In genomic region chr6:87621281-87621680, GRCm38 (mm10) we compare ENCODE assay signal across 8 mouse cellular contexts. TPM values are rescaled to one million over a fixed set of nuclear protein-coding genes. Genes with fewer than 3 reads are reported as not detected.
DNase-seq lines count a peak whose midpoint lies in the region; ATAC-seq lines count a peak whose summit lies in the region.

No protein-coding gene starts in this region.

- H3K27me3 ChIP-seq in megakaryocyte, embryonic 14.5 days (replicated peaks): peaks cover 43% of the 10 kb centered on the region
- no peaks in the 10 kb centered on the region for H3K27me3 ChIP-seq in heart, embryonic 14.5 days (ENCODE audit: control insufficient read depth, insufficient read depth, low read length)

- peak; percentile 5 for DNase-seq in cerebellum, adult 8-10 months
- peak; percentile 25 to 63 for DNase-seq in lung, adult 18-20 months
- no peak for DNase-seq in B cell, adult 2 months
- DNase-seq in urinary bladder, postnatal 10 days (ENCODE audit: low spot score): no peak

- no peak overlapping the region for H3K9ac ChIP-seq in heart, embryonic 14.5 days (ENCODE audit: low read length)

- peak overlapping the region; percentile 48 to 53; a peak in 3 of 4 replicates for H3K27ac ChIP-seq in heart, embryonic 14.5 days (replicated peaks in 1 of 2; ENCODE audit: control insufficient read depth in 1 of 2, insufficient read depth in 1 of 2, low read depth in 2 of 2, low read length in 2 of 2)

- peak overlapping the region; percentile 16 for H3K4me3 ChIP-seq in megakaryocyte, embryonic 14.5 days (replicated peaks)
- H3K4me3 ChIP-seq in heart, embryonic 14.5 days (ENCODE audit: control insufficient read depth in 1 of 2, insufficient read depth in 1 of 2, low read depth in 1 of 2, low read length in 2 of 2): no peak overlapping the region

- H3K4me1 ChIP-seq in megakaryocyte, embryonic 14.5 days: 0 out of 2 replicates have a peak, but pooled peaks cover 3% of the 10 kb centered on the region
- H3K4me1 ChIP-seq in heart, embryonic 14.5 days (ENCODE audit: control insufficient read depth in 2 of 2, insufficient read depth in 2 of 2, low read length in 2 of 2): peaks cover 3 to 5% of the 10 kb centered on the region in 2 experiments; a peak in 2 of 4 replicates

- H3K9me3 ChIP-seq in megakaryocyte, embryonic 14.5 days: peaks cover 4% of the 10 kb centered on the region; the same call in 1 of the 2 replicates
- H3K9me3 ChIP-seq in heart, embryonic 14.5 days (ENCODE audit: control insufficient read depth, low read length): no peaks in the 10 kb centered on the region

- no peaks in the 10 kb centered on the region for H3K36me3 ChIP-seq in megakaryocyte, embryonic 14.5 days (replicated peaks; ENCODE audit: low read length)
- no peaks in the 10 kb centered on the region for H3K36me3 ChIP-seq in heart, embryonic 14.5 days (ENCODE audit: control insufficient read depth, insufficient read depth, low read length)

- ATAC-seq in megakaryocyte, adult 5-6 weeks (ENCODE audit: poor library complexity, severe bottlenecking): no peak
- ATAC-seq in heart, embryonic 14.5 days (ENCODE audit: insufficient number of reproducible peaks, insufficient read depth, low FRiP score, low read depth): peak; percentile 73
- no peak for ATAC-seq in erythroblast, adult 5-6 weeks (replicated peaks; ENCODE audit: low FRiP score, poor library complexity, severe bottlenecking)

- WGBS in heart, embryonic 14.5 days: 32% methylated on average over 3 of the region's 3 CpGs

- no peak overlapping the region for H3K4me2 ChIP-seq in heart, embryonic 14.5 days (ENCODE audit: low read length)

RNA-seq across cellular contexts. Expression of gene Prokr1, which starts 30.7 kb away (rescaled TPM):
- polyA plus RNA-seq in megakaryocyte, embryonic 14.5 days (2012; ENCODE audit: insufficient read depth, low replicate concordance): 0.51 and 1.1 TPM in 2 replicates
- total RNA-seq in megakaryocyte, adult 5-6 weeks (2015): 0.11 and 0.29 TPM in 2 replicates
- 0.08 and 0.26 TPM in 2 replicates for total RNA-seq in megakaryocyte, adult 5-6 weeks (2017)
- polyA plus RNA-seq in heart, embryonic 14.5 days (2014; fragmentation: Nextera tagmentation; extraction: Ambion mirVana): 1.2 and 1.5 TPM in 2 replicates
- 55.4 and 68.8 TPM in 2 replicates for total RNA-seq in erythroblast, adult 5-6 weeks (2015; ENCODE audit: low replicate concordance)
- total RNA-seq in erythroblast, adult 5-6 weeks (2017; ENCODE audit: low replicate concordance): 54.9 and 57.6 TPM in 2 replicates

RNA-seq across cellular contexts. Expression of gene Aplf, which starts 50.7 kb away (rescaled TPM):
- 4.5 and 5.3 TPM in 2 replicates for polyA plus RNA-seq in megakaryocyte, embryonic 14.5 days (2012; ENCODE audit: insufficient read depth, low replicate concordance)
- total RNA-seq in megakaryocyte, adult 5-6 weeks (2015): 8.1 and 8.7 TPM in 2 replicates
- total RNA-seq in megakaryocyte, adult 5-6 weeks (2017): 14.6 and 17.0 TPM in 2 replicates
- polyA plus RNA-seq in heart, embryonic 14.5 days (2014; fragmentation: Nextera tagmentation; extraction: Ambion mirVana): 8.4 and 8.7 TPM in 2 replicates
- total RNA-seq in erythroblast, adult 5-6 weeks (2015; ENCODE audit: low replicate concordance): 37.8 and 43.4 TPM in 2 replicates
- total RNA-seq in erythroblast, adult 5-6 weeks (2017; ENCODE audit: low replicate concordance): 71.8 and 86.0 TPM in 2 replicates

Comparison
In these comparisons a context has a peak if more than half of its experiments do, and no peak if none do; other contexts are left out.
1. DNase-seq: peak in cerebellum, adult 8-10 months (single experiment) and lung, adult 18-20 months (2 of 2); none in B cell, adult 2 months (0 of 2) and urinary bladder, postnatal 10 days (single experiment).
2. RNA of gene Prokr1, which starts 30.7 kb away (total RNA-seq): 54.9 to 68.8 TPM in erythroblast, adult 5-6 weeks; 0.08 to 0.29 TPM in megakaryocyte, adult 5-6 weeks; every median in the first group is over 10 times any median in the second.